Mouse (Mus musculus) stomach, embryonic 14.5 days (tissue): ENCODE data around the gene Wdr45b. TPM values are rescaled to one million over a fixed set of nuclear protein-coding genes. Genes with fewer than 3 reads are reported as not detected.
"Not testable (repeated sequence)": the region's sequence is repeated elsewhere in the genome, so short reads cannot be mapped to it uniquely, and the experiment has no call there.

Experiments used
- ATAC-seq: fragments of 200-750 bp; cut with Nextera tagmentation; 2 replicates; pipeline ENCODE4 v1.8.0; 2017; ENCODE audit warnings: low read depth, moderate TSS enrichment; ENCODE audit not compliant: insufficient number of reproducible peaks, insufficient read depth, low FRiP score
- H3K27ac ChIP-seq: fragments of 300-500 bp; sonication (generic); 2 replicates; pipeline ENCODE4 v1.5.1; 2014; ENCODE audit warnings: mild to moderate bottlenecking, low read length, moderate library complexity, mixed read lengths
- H3K27me3 ChIP-seq: fragments of 300-500 bp; sonication (generic); 2 replicates; pipeline ENCODE4 v1.6.1; 2014; ENCODE audit warnings: low read length, control low read depth, mixed read lengths; ENCODE audit not compliant: control insufficient read depth, insufficient read depth
- H3K36me3 ChIP-seq: fragments of 300-500 bp; sonication (generic); 2 replicates; pipeline ENCODE4 v1.6.1; 2014; ENCODE audit warnings: mild to moderate bottlenecking, control low read depth, low read length, moderate library complexity, mixed read lengths; ENCODE audit not compliant: control insufficient read depth, insufficient read depth
- H3K4me1 ChIP-seq: fragments of 300-500 bp; sonication (generic); 2 replicates; pipeline ENCODE4 v1.6.1; 2014; ENCODE audit warnings: low read length, control low read depth, mixed read lengths; ENCODE audit not compliant: control insufficient read depth, insufficient read depth
- H3K4me2 ChIP-seq: fragments of 300-500 bp; sonication (generic); replicated peaks from 2 replicates; pipeline ENCODE4 v1.6.1; 2014; ENCODE audit warnings: low read depth, low read length, control low read depth
- H3K4me3 ChIP-seq: fragments of 300-500 bp; sonication (generic); 2 replicates; pipeline ENCODE4 v1.5.1; 2014; ENCODE audit warnings: low read depth, low read length, control low read depth
- H3K9ac ChIP-seq: fragments of 300-500 bp; sonication (generic); replicated peaks from 2 replicates; pipeline ENCODE4 v1.6.1; 2014; ENCODE audit warnings: low read depth, mild to moderate bottlenecking, control low read depth, low read length, moderate library complexity, mixed read lengths
- H3K9me3 ChIP-seq: fragments of 300-500 bp; sonication (generic); 2 replicates; pipeline ENCODE4 v1.6.1; 2016; ENCODE audit warnings: low read depth, low read length, control low read depth; ENCODE audit not compliant: control insufficient read depth
- WGBS: fragments of 180-500 bp; shearing (Covaris S2); extraction: QIAGEN DNeasy Blood & Tissue Kit; methylation state at CpG from one replicate; pipeline ENCODE4 v1.1.7; 2014; 5-methylcytosine and 5-hydroxymethylcytosine counted together
- polyA plus RNA-seq: library from polyadenylated mRNA; unstranded; fragments of >200 nt; fragmentation: Nextera tagmentation; extraction: Ambion mirVana; gene quantifications from 2 replicates; pipeline ENCODE4 v1.2.1, GENCODE M21; 2014

Gene Wdr45b
- polyA plus RNA-seq, 1 experiment from 2014 or later, result 97.9 TPM

DNA sequence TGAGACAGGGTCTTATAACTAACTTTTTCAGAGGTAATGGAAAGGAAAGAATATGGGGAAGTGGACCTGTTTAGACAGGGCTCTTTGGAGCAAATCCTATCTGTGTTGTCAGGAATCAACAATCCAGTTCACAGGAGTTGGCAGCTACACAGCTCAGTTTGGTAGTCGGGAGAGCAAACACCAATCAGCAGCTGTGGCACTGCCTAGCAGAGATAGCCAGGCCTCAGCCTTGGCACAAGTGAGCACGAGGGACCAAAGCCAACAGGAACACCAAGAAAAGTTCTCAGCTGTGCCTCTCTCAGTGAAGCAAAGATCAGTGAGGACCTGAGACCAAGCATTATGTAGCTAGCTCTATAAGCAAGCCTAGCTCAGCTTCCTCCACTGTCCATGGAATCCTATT lies 7.2 kb downstream of the Wdr45b start:
- no peak overlapping the region for H3K9ac ChIP-seq
- no peak overlapping the region for H3K4me2 ChIP-seq
- no peak overlapping the region for H3K27ac ChIP-seq
- no peak overlapping the region for H3K4me3 ChIP-seq
- 87% methylated on average over 2 of the region's 2 CpGs for WGBS
- H3K9me3 ChIP-seq, result no peaks in the 10 kb centered on the region
- no peaks in the 10 kb centered on the region for H3K27me3 ChIP-seq
- H3K36me3 ChIP-seq, result peaks cover 13% of the 10 kb centered on the region
- ATAC-seq, result no peak
- no peaks in the 10 kb centered on the region for H3K4me1 ChIP-seq

DNA sequence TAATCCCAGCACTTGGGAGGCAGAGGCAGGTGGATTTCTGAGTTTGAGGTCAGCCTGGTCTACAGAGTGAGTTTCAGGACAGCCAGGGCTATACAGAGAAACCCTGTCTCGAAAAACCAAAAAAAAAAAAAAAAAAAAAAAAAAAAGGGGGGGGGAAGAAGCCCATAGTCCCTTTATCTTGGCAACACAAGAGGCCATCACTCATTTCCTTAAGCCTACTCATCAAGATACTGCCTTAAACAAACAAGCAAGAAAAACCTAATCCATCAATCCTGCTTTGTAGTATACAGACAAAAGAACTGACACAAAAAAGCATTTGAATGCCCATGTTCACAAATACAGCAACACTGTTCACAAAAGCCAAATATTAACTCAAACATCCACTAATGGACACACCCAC lies 11.8 kb downstream of the Wdr45b start:
- H3K4me1 ChIP-seq, H3K9ac ChIP-seq, H3K9me3 ChIP-seq, ATAC-seq, H3K27ac ChIP-seq, H3K4me3 ChIP-seq, H3K4me2 ChIP-seq, H3K27me3 ChIP-seq: not testable (repeated sequence)
- peaks cover 12% of the 10 kb centered on the region for H3K36me3 ChIP-seq
- no CpG with 5 or more reads among the region's 1 CpGs for WGBS

DNA sequence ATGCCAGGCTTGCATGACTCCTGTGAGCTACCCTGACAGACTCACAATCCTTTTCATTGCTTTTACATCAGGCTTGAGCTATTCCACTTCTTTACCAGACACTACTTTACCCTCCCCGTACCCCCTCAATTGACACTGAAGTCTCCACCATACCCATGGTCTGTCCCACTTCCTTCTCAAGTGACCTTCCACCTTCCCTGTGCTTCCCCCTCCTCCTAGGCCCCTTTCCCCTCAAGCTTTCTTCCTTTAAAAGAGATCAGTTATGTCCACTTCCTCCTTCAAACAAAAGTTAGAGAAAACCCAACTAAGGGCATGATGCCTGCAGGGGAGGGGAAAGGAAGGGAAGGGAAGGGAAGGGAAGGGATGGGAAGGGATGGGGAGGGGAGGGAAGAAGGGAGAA lies 14.0 kb downstream of the Wdr45b start:
- no peak overlapping the region for H3K27ac ChIP-seq
- ATAC-seq, result no peak
- H3K4me2 ChIP-seq, result no peak overlapping the region
- no peaks in the 10 kb centered on the region for H3K4me1 ChIP-seq
- H3K36me3 ChIP-seq, result peaks cover 20% of the 10 kb centered on the region
- no peaks in the 10 kb centered on the region for H3K9me3 ChIP-seq
- H3K27me3 ChIP-seq, result no peaks in the 10 kb centered on the region
- no peak overlapping the region for H3K9ac ChIP-seq
- no peak overlapping the region for H3K4me3 ChIP-seq
- 87% methylated on average over 1 of the region's 1 CpGs for WGBS

DNA sequence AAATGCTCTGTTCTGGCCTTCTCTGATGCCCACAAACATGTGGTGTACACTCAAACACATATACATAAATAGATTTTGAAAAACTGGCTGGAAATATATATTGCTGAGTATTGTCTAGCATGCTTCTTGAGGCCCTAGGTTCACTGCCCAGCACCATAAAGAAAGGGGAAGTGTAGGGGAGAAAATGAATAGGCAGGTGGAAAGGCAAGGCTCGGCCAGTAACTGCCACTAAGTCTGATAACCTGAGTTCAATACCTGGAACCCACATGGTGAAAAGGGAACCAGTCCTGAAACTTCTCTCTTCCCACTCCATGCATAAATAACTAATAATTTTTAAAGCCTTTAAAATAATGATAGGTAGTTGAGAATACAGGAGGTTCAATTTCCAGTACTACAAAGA lies 14.6 kb downstream of the Wdr45b start:
- no peaks in the 10 kb centered on the region for H3K4me1 ChIP-seq
- no peak overlapping the region for H3K4me3 ChIP-seq
- no peak overlapping the region for H3K27ac ChIP-seq
- H3K36me3 ChIP-seq, result peaks cover 27% of the 10 kb centered on the region
- H3K4me2 ChIP-seq, result no peak overlapping the region
- no peaks in the 10 kb centered on the region for H3K9me3 ChIP-seq
- 94% methylated on average over 1 of the region's 1 CpGs for WGBS
- ATAC-seq, result no peak
- H3K27me3 ChIP-seq, result no peaks in the 10 kb centered on the region
- H3K9ac ChIP-seq, result no peak overlapping the region

DNA sequence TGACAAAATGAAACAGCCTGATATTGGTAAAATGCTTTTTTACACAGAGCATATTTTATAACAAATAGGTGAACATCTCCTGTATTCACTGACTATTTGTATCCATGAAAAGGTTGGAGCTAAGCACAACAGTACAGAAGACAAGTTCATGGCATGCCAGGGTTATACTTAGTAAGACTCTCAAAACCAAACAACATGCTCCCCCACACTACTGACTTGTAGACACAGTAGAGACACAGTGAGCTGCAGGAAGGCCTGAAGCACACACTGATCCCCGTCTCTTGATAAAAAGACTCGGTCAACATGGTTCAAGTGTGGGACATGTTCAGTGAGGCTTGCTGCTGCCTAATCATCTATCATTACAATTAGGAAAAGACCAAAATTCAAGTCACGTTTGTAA lies 22.6 kb downstream of the Wdr45b start:
- no peak overlapping the region for H3K27ac ChIP-seq
- H3K4me2 ChIP-seq, result no peak overlapping the region
- H3K36me3 ChIP-seq, result peaks cover 65% of the 10 kb centered on the region
- no peaks in the 10 kb centered on the region for H3K4me1 ChIP-seq
- H3K9ac ChIP-seq, result no peak overlapping the region
- H3K4me3 ChIP-seq, result no peak overlapping the region
- ATAC-seq, result no peak
- 86% methylated on average over 3 of the region's 3 CpGs for WGBS
- no peaks in the 10 kb centered on the region for H3K9me3 ChIP-seq
- H3K27me3 ChIP-seq, result no peaks in the 10 kb centered on the region

DNA sequence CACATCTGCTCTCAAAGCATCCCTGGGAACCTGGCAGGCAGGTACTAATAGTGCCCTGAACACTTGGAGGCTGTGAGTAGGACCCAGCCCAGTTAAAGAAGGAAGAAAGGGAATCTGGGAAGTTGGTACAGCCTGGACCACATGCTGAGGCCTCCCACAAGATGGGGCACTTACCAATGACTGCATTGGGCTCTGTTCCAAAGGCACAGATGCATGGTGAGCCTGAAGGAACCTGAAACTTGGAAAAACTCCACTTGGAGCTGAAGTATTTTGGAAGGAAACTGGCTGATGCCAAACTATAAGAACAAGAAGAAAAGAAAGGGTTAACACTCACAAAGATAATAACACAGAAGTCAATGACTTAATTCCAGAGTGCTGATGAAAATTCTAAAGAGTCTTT lies 25.6 kb downstream of the Wdr45b start:
- no peak overlapping the region for H3K27ac ChIP-seq
- no peaks in the 10 kb centered on the region for H3K27me3 ChIP-seq
- H3K4me2 ChIP-seq, result no peak overlapping the region
- no peak overlapping the region for H3K4me3 ChIP-seq
- no peak for ATAC-seq
- H3K9ac ChIP-seq, result no peak overlapping the region
- no peaks in the 10 kb centered on the region for H3K9me3 ChIP-seq
- peaks cover 39% of the 10 kb centered on the region for H3K36me3 ChIP-seq
- no peaks in the 10 kb centered on the region for H3K4me1 ChIP-seq

DNA sequence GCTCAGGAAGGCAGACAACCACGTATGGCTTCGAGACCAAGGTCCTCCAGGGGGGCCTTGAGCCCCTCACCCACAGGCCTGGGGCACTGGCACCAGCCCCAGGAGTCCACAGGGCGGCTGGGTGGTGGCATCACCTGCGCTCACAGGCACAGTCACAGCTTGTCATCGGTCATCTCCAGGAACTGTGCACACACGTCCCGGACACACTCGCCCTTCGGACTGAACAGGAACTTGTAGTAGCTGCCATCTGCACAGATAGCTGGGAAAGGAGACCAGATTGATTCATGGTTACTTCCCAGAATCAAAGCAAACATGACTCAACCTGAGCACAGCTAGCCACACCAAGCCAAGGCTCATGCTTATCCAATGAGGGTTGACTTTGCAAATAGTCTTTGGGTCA lies 26.0 kb downstream of the Wdr45b start:
- Histone ChIP-seq H3K9ac (no peak overlapping the region), H3K9me3 (no peaks in the 10 kb centered on the region), H3K27ac (no peak overlapping the region), H3K36me3 (peaks cover 37% of the 10 kb centered on the region), H3K27me3 (no peaks in the 10 kb centered on the region), H3K4me2 (no peak overlapping the region), H3K4me3 (no peak overlapping the region), H3K4me1 (no peaks in the 10 kb centered on the region)
- ATAC-seq, result no peak
- WGBS, result 95% methylated on average over 9 of the region's 9 CpGs

DNA sequence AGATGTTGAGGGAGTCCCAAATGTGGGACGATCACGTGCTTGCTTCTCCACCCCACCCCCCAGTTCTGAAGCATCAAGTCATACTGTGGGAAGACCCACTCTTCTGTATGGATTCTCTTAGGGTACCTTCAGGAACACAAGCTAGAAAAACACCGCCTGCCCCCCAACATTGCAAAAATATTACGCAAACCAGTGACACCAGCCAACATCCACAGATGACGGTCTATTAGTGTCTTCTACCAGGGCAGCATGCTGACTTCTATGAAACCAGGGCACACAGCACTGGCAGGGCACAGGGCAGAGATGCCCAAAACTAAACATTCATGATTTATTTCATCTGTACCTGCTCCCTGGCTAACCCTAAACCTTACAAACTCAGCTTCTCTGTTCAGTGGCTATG lies 27.6 kb downstream of the Wdr45b start:
- no peak for ATAC-seq
- H3K4me1 ChIP-seq, result no peaks in the 10 kb centered on the region
- no peaks in the 10 kb centered on the region for H3K27me3 ChIP-seq
- H3K4me2 ChIP-seq, result no peak overlapping the region
- WGBS, result 97% methylated on average over 5 of the region's 5 CpGs
- H3K4me3 ChIP-seq, result no peak overlapping the region
- no peak overlapping the region for H3K27ac ChIP-seq
- no peak overlapping the region for H3K9ac ChIP-seq
- no peaks in the 10 kb centered on the region for H3K9me3 ChIP-seq
- peaks cover 32% of the 10 kb centered on the region for H3K36me3 ChIP-seq

DNA sequence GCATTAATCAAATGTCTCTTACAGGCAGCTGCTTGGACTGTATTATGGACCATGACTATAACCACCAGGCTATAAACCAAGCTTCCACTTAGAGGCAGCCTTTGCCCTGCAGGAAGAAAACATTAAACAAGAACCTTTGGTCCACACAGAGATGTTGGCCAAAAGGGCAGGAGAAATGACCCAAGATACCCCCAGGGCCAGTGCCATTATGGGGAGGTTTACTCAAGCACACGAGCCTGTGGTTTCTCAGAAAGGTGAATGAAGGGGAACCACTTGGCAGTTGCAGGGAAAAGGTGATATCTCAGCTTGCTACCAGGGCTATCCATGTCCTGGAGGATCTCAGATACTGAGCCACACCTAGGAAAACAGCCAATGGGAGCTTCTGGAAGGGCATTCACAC lies 28.2 kb downstream of the Wdr45b start:
- Histone ChIP-seq H3K4me2 (no peak overlapping the region), H3K4me3 (no peak overlapping the region), H3K9ac (no peak overlapping the region), H3K27ac (no peak overlapping the region), H3K4me1 (no peaks in the 10 kb centered on the region), H3K9me3 (no peaks in the 10 kb centered on the region), H3K36me3 (peaks cover 28% of the 10 kb centered on the region), H3K27me3 (no peaks in the 10 kb centered on the region)
- no peak for ATAC-seq
- WGBS, result 83% methylated on average over 1 of the region's 1 CpGs
